Mouse (Mus musculus) gastrocnemius, postnatal 10 days (tissue): ENCODE measurements at regions not wholly inside any gene's neighbourhood (a gene's known extent, or its start where the extent isn't known, plus 50 kb on each side); places are given as distances from the start of the nearest gene placed in this dataset.

Experiments
- DNase-seq: peaks from one replicate; pipeline ENCODE4 v3.0.0; 2021; ENCODE audit warnings: mixed read lengths

GRCm38 (mm10) chr4:54704696-54705095 lies 240.2 kb upstream of the Zfp462 start:
- no peak for DNase-seq

- no peak for DNase-seq
Observed at GRCm38 (mm10) chr4:54709751-54710150, 235.1 kb upstream of the Zfp462 start.

DNA sequence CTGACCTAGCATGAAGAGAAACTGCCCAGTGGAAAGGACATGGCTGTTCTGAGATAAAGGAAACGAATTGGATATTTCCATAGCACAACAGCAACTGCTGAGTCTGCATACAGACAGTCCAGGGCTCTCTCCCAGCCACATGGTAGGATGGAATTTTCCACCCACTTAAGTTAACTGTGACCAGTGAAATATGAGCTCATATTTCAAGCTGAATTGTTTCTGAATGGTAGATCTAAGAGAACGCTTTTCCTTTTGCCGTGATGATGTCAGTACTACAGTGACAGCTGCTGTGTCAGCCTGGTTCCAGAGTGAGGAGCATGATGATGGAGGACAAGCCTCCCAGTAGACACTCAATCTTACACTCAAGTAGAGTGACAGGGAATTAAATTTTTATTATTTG lies 231.9 kb upstream of the Zfp462 start:
- no peak for DNase-seq

GRCm38 (mm10) chr4:54714612-54715342 lies 230.1 kb upstream of the Zfp462 start:
- DNase-seq = no peak

DNA sequence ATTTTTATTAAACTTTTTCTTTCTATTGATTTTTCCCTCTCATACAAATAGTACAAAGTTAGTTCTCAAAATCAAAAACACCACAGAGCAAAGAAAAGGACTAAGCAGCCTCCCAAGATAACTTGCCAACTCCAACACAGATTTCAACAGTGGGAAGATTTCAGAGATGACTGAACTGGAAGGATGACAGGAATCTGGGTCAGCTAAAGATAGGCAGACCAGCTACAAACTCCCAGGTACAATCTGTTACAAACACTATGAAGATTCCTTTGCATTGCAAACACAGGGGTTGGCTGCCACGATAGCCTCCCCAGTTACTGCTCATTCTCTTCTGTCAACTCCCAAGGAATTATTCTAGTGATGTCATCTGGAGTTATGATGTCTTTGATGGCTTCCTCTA lies 226.8 kb upstream of the Zfp462 start:
- no peak for DNase-seq

- DNase-seq = no peak
Observed at GRCm38 (mm10) chr4:54739001-54739400, 205.8 kb upstream of the Zfp462 start.

DNA sequence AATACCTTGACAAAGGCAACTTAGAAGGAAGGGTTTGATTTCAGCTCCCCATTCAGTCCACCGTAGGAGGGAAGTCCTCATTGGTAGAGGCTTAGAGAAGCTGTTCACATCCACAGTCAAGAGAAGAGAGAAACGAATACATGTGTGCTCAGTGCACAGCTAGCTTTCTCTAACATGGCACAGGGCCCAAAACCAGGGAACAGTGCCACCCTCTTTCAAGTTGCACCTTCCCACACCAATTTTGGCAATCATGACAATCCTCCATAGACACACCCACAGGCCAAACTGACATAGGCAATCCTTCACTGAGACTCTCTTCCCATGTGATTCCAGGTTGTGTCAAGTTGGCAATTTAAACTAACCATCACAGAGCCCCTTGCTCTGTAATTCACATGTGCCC lies 193.4 kb upstream of the Zfp462 start:
- no peak for DNase-seq

DNA sequence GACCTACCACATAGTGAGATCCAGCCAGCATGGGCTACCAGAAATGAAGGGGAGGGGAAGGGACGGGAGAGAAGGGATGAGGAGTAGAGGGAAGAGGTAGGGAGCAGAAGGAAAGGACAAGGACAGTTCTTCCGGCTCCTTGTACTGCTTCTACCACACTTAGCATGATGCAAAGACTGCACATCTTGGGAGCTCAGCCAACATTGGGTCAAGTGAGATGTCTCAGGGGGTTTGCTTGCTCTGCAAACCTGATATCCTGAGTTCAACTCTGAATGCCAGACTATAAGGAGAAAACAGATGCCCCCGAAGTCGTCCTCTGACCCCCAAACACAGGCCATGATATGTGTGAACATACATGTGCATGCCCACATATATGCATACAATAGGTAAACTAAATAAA lies 188.4 kb upstream of the Zfp462 start:
- no peak for DNase-seq

GRCm38 (mm10) chr4:54757715-54758500 lies 186.9 kb upstream of the Zfp462 start:
- peak; percentile 55 for DNase-seq

GRCm38 (mm10) chr4:54758501-54758829 lies 186.4 kb upstream of the Zfp462 start:
- DNase-seq = no peak

DNA sequence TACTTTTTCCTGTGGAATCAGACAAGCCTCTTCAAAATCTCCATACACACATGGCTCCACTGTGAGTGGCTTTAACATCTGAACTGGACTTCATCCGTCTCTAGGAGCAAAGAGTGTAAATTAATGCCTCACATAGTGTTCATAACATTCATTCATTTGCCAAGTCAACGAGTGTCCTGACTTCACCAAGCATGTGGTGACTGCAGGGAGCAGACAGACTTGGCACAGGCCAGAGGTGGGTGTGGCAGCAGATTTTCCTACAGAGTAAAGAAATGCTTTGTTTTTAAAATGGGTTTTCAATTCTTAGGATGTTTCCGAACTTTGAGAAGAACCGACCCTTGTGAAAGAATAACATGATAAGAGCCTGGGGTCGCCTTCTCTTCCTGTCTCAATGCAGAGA lies 183.6 kb upstream of the Zfp462 start:
- peak; percentile 23 for DNase-seq

GRCm38 (mm10) chr4:54765045-54765444 lies 179.8 kb upstream of the Zfp462 start:
- DNase-seq = no peak

DNA sequence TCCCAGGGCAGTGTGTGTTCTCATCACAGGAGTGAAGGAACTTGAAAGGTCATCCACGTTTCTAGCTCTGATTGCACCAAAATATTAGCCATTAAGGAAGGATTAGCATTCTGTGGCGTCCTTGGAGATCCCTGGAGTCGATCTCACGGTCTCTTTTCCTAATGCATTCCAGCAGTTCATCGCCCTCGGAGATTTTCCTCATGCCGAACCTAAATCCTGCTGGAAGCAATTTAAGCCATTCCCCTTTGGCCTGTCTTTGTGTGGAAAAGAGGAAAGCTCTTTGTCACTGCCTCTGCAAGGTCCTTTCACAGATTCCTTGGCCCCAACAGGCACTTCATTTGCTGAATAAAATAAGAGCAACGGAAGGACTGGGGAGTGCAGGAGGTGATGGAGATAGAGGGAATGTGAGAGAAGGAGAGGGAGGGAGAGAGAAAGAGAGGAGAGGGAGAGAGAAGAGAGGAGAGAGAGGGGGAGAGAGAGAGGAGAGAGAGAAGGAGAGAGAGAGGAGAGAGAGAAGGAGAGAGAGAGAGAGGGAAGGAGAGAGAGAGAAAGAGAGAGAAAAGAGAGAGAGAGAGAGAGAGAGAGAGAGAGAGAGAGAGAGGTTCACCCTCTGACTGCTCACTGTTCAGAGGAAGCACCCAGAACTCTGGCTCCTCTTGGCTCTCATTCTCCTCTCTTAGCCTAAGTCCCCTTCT lies 177.2 kb upstream of the Zfp462 start:
- no peak for DNase-seq

DNA sequence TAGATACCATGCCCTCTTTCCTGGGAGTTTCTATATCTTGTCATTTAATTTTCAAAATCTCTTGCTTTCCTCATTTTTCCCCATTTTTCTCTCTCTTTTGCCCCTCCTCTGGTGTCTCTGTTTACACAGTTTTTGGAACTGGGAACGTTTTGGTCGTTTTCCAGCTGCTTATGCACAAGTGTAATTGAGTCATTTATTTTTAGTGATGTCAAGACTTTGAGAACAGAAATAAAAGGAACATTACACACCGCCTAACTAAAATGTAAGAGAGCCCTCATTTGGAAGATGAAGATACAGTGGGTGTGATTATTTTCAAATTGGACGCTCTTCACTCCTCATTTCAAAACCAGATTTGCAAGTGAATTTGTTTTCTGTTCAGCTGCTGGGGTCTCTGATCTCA lies 176.0 kb upstream of the Zfp462 start:
- DNase-seq = no peak

DNA sequence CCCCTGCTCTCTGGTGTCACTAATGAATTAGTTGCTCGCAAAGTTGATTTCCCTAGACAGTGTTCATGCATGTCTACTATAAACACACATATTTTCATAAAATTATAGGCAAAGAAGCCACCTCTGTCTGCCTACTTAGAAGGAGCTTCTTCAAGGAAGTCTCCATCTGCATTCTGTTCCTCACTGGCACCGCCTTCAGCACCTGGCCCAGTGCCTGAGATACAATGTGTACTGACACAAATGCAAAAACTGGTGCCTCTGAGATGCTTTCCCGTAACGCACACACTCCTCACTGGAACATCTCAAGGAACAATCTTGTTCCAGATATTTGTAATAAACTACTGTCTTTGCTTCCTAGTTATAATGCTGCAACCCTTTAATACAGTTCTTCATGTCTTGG lies 170.8 kb upstream of the Zfp462 start:
- no peak for DNase-seq

DNA sequence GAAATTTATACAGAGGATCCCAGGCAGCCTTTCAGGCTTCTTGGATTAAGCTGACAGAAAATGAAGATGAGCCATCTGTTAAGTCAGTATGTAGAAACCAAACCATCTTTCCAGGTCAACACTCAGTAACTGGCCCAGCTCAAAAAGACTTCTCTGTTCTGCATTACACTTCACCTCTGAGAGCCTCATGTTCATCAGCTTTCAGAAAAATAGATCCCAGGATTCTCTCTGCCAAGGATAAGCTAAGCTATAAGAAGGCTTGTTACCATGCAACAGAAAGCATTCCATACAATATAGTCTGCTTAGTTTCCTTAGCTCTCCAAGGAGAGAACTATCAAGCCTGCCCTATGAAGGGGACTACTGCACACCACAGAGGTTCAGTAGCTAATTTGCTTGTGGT lies 170.1 kb upstream of the Zfp462 start:
- no peak for DNase-seq

DNA sequence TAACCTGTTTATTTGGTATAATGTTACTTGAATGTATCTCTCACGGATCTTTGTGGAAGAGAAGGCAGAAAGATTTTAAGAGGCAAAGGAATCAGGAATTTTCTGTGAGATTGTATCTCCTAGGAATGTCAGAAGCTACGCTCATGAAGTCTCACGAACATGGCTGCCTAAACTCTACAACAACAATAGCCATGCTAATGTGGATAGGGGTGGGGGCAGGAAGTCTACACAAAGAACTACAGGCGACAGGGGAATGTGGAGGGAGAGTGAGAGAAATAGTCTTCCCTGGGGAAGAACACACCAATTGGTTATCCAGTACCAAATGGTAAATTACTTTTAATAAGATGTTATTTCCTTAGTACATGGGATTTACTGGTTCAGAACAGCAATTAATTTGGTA lies 164.3 kb upstream of the Zfp462 start:
- no peak for DNase-seq

DNA sequence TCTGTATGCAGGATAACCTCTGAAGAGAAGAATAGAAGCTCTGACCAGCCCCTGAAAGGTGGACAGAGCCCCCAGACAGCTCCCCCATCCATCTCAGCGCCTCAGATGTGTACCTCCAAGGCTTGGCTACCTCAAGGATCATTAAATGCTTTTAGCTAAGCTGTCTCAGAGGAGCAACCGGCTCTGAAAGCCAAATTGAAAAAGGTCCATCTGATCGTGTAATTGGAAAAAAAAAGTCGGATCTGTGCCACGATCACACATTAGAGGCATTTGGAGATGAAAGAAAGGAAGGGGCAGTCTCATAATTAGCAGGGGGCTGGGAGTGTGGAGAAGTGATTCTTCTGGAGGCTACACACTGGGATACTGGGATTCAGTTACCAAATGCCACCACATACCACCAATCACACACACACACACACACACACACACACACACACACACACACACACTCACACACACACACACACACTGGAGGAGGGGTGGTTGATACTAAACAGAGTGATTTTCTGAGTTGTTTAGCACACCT lies 153.6 kb upstream of the Zfp462 start:
- no peak for DNase-seq

- DNase-seq = no peak
Observed at GRCm38 (mm10) chr4:54793857-54794256, 151.0 kb upstream of the Zfp462 start.

DNA sequence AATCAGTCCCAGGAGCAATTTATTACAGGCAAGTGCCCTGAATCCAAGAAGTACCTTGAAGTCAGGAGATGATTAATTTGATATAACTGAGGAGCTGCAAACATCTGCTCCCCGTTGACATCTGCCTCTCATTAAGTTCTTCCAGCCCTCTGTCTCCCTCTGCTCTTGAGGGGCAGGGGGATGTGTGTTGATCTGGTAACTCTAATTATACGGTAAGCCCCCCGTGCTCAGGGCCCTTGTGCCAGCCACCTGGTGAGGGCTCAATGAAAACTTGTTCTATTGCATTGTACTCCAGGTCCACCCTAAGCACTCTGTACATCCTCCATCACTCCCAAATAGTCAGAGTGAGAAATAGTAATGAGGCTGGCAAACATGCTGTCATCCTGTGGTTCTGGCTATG lies 149.6 kb upstream of the Zfp462 start:
- no peak for DNase-seq

GRCm38 (mm10) chr4:54798523-54798922 lies 146.3 kb upstream of the Zfp462 start:
- no peak for DNase-seq

DNA sequence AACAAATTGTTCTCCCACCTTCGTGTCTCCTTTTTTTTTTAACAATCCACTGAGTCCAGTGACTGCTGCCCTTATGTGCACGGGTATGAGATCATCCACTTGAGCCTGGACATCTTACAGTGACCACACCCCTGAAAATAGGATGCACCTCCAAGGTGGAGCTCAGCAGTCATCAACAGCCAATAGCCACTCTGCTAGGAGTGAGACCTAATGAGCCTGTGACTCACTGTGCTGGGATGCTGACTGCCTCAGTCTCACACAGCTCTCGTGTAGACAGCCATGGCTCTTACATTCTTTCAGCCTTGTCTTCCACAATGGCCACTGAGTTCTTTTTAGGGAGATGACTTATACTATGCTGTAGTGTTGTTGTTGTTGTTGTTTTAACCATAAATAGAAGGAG lies 133.7 kb upstream of the Zfp462 start:
- DNase-seq = no peak
